10 mouse cellular contexts compared by ENCODE assay signal in genomic region chr10:78458348-78459111, GRCm38 (mm10). TPM values are rescaled to one million over a fixed set of nuclear protein-coding genes. Genes with fewer than 3 reads are reported as not detected.
DNase-seq lines count a peak whose midpoint lies in the region; ATAC-seq and TF ChIP-seq lines count a peak whose summit lies in the region.
"Had no signal": no experiment of that assay in that cellular context is flagged by ENCODE, and none has a peak within 500 bp of the region (broad histone marks: within the 10 kb centered on the region; RNA-seq: fewer than 3 reads in every experiment).

No protein-coding gene starts in this region.

- peak; percentile 29 for DNase-seq in retina, postnatal 1 day
- no peak for DNase-seq in retina, embryonic 14.5 days (ENCODE audit: low spot score)
- peak; percentile 27 for DNase-seq in fibroblast of lung, adult 2 months (ENCODE audit: low read depth)
- DNase-seq in hindbrain, postnatal 0 days (ENCODE audit: low spot score): no peak
- no peak for DNase-seq in midbrain, embryonic 14.5 days
- DNase-seq in kidney, adult 9 months: no peak
- DNase-seq in layer of hippocampus, adult 9-11 months: no peak
- DNase-seq in right cerebral cortex, postnatal 14 days: no peak

- peak; percentile 20; the same call in 1 of the 2 replicates for ATAC-seq in hindbrain, postnatal 0 days
- ATAC-seq in midbrain, embryonic 14.5 days (ENCODE audit: low FRiP score, low TSS enrichment): no peak

- H3K4me2 ChIP-seq in hindbrain, postnatal 0 days (ENCODE audit: low read depth, low read length): no peak overlapping the region
- no peak overlapping the region for H3K4me2 ChIP-seq in midbrain, embryonic 14.5 days (ENCODE audit: low read length)

- no peaks in the 10 kb centered on the region for H3K27me3 ChIP-seq in hindbrain, postnatal 0 days (ENCODE audit: insufficient read depth, low read length)
- H3K27me3 ChIP-seq in midbrain, embryonic 14.5 days (ENCODE audit: control insufficient read depth, insufficient read depth, low read length): no peaks in the 10 kb centered on the region

- no peaks in the 10 kb centered on the region for H3K9me3 ChIP-seq in hindbrain, postnatal 0 days (ENCODE audit: low read length)
- H3K9me3 ChIP-seq in midbrain, embryonic 14.5 days (ENCODE audit: control insufficient read depth, low read length): no peaks in the 10 kb centered on the region

- no peaks in the 10 kb centered on the region for H3K36me3 ChIP-seq in hindbrain, postnatal 0 days (ENCODE audit: insufficient read depth, low read length)
- H3K36me3 ChIP-seq in midbrain, embryonic 14.5 days (ENCODE audit: control insufficient read depth, insufficient read depth, low read length): no peaks in the 10 kb centered on the region

- TF ChIP-seq CTCF in hindbrain, postnatal 0 days (IDR thresholded peaks at IDR 0.05; ENCODE audit: low read depth): no peak

- 60% methylated on average over 5 of the region's 5 CpGs for WGBS in hindbrain, postnatal 0 days
- 72% methylated on average over 5 of the region's 5 CpGs for WGBS in midbrain, embryonic 14.5 days

- H3K9ac ChIP-seq in hindbrain, postnatal 0 days (replicated peaks; ENCODE audit: low read length): no peak overlapping the region
- H3K9ac ChIP-seq in midbrain, embryonic 14.5 days (replicated peaks; ENCODE audit: low read length): no peak overlapping the region

- H3K27ac ChIP-seq in hindbrain, postnatal 0 days: peak overlapping the region; percentile 41; the same call in 1 of the 2 replicates
- peak overlapping the region; percentile 63 for H3K27ac ChIP-seq in midbrain, embryonic 14.5 days (replicated peaks; ENCODE audit: low read depth, low read length)

- H3K4me3 ChIP-seq in hindbrain, postnatal 0 days (ENCODE audit: low read length): no peak overlapping the region
- H3K4me3 ChIP-seq in midbrain, embryonic 14.5 days (replicated peaks; ENCODE audit: low read depth, low read length): no peak overlapping the region

- H3K4me1 ChIP-seq in hindbrain, postnatal 0 days (ENCODE audit: insufficient read depth, low read length): peaks cover 4% of the 10 kb centered on the region; the same call in 1 of the 2 replicates
- peaks cover 13% of the 10 kb centered on the region for H3K4me1 ChIP-seq in midbrain, embryonic 14.5 days (ENCODE audit: control insufficient read depth, insufficient read depth, low read length)

RNA-seq across cellular contexts. Expression of gene Pdxk, which starts 6.2 kb away (rescaled TPM):
- 63.1 and 70.7 TPM in 2 replicates for total RNA-seq in hindbrain, postnatal 0 days (2014; rRNA removed)
- polyA plus RNA-seq in hindbrain, postnatal 0 days (2015; fragmentation: Nextera tagmentation; extraction: Ambion mirVana): 42.8 and 45.8 TPM in 2 replicates
- polyA plus RNA-seq in midbrain, embryonic 14.5 days (2014; fragmentation: Nextera tagmentation; extraction: Ambion mirVana): 22.6 and 23.7 TPM in 2 replicates

RNA-seq across cellular contexts. Expression of gene Cstb, which starts 33.1 kb away (rescaled TPM):
- total RNA-seq in hindbrain, postnatal 0 days (2014; rRNA removed): 80.6 and 84.4 TPM in 2 replicates
- 147 and 148 TPM in 2 replicates for polyA plus RNA-seq in hindbrain, postnatal 0 days (2015; fragmentation: Nextera tagmentation; extraction: Ambion mirVana)
- 100 and 102 TPM in 2 replicates for polyA plus RNA-seq in midbrain, embryonic 14.5 days (2014; fragmentation: Nextera tagmentation; extraction: Ambion mirVana)

RNA-seq across cellular contexts. Expression of gene Rrp1, which starts 45.7 kb away (rescaled TPM):
- 176 and 179 TPM in 2 replicates for total RNA-seq in hindbrain, postnatal 0 days (2014; rRNA removed)
- 429 and 435 TPM in 2 replicates for polyA plus RNA-seq in hindbrain, postnatal 0 days (2015; fragmentation: Nextera tagmentation; extraction: Ambion mirVana)
- polyA plus RNA-seq in midbrain, embryonic 14.5 days (2014; fragmentation: Nextera tagmentation; extraction: Ambion mirVana): 305 and 353 TPM in 2 replicates

RNA-seq across cellular contexts. Expression of gene Olfr1358, which starts 58.7 kb away (rescaled TPM):
- not detected in 2 replicates for total RNA-seq in hindbrain, postnatal 0 days (2014; rRNA removed)
- polyA plus RNA-seq in hindbrain, postnatal 0 days (2015; fragmentation: Nextera tagmentation; extraction: Ambion mirVana): not detected in 2 replicates
- polyA plus RNA-seq in midbrain, embryonic 14.5 days (2014; fragmentation: Nextera tagmentation; extraction: Ambion mirVana): not detected in 2 replicates
- total RNA-seq: layer of hippocampus, adult 18-20 months had no signal
- polyA plus RNA-seq: stomach, embryonic 14.5 days had no signal

Comparison
In these comparisons a context has a peak if more than half of its experiments do, and no peak if none do; other contexts are left out.
1. DNase-seq: peak in retina, postnatal 1 day (single experiment) and fibroblast of lung, adult 2 months (single experiment); none in retina, embryonic 14.5 days (single experiment), hindbrain, postnatal 0 days (single experiment), midbrain, embryonic 14.5 days (single experiment), kidney, adult 9 months (single experiment), layer of hippocampus, adult 9-11 months (single experiment) and right cerebral cortex, postnatal 14 days (single experiment).